Mouse (Mus musculus): ENCODE results near the gene Rhot2. TPM values are rescaled to one million over a fixed set of nuclear protein-coding genes. Genes with fewer than 3 reads are reported as not detected.
A peak's percentile ranks its signal among the peaks of the same experiment; 100 is the strongest.

Rhot2 gene
- total RNA-seq, 2 experiments from 2014 or later: 102 to 103 TPM

DNA sequence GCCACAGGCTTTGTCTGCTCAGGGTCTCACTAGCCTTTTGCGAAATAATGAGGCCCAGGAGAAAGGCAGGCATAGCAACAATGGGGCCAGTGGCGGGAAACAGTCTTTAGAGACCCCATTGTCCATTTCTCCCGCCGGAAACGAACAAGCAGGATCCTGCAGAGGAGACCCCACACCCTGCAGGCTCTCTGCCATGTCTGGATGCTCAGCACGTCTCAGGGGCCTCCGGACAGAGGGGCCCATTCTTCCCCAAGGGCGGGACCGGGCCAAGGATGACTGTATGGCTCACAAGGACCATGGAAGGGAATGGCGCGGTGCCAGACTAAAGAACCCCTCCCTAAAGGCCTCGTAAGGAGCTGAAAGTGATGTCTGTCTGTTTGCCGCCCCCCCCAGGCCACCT lies 50.5 kb downstream of the Rhot2 start:
- DNase-seq: no peak

DNA sequence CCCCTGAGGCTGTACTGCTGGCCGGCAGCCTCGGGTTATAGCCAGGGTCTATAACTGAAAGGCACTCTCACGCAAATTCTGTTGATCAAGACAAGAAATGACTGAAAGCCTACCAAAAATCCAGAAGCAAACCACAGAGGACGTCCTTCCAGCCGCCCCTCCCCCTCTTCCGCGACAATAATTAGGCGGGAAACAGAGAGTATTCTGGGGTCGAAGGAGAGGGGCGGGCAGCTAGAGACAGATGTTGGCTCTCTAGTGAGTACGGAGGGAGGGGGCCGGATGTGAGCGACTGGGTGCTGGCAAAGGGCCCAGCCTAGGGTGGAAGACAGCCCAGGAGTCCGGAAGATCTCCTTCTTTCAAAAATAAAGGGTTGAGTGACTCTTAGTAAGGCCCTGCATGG lies 52.0 kb downstream of the Rhot2 start, which contains the start of gene Fam173a:
TSS of gene Fam173a (minus strand) at position 287 of the 400 bp plus-strand sequence.
- DNase-seq: peak; percentile 67

DNA sequence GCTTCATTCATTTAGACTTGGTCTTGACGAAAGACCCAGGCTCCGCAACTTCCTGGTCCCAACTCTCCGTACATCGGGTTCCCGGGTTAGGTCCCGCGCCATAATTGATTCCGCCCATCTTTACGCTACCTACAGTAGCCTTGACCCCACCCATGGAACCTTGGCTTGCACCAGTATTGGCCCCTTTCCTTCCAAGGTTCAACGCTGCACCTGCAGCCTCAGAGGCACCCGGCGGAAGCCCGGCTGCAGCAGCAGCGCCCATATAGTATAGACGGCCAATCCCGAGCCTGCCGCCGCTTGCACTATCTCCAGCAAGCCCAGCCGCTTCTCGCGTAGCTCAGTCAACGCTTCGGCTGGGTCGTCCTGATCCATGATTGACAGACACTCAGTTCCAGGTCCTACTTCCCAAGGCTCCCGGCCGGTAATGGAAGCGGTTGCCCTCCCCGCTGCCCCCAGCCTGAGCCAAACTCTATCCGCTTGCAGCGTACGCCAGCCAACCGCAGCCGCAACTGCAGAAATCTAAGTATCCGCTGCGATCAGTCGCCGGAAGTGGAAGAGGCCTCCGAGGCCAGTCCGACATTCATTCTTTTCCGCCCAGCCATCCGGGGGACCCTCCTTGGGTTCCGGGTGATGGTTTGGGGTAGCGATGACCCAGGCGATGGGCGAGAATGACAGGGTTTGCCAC lies 52.7 kb downstream of the Rhot2 start:
- DNase-seq: peak; percentile 87 to 88

DNA sequence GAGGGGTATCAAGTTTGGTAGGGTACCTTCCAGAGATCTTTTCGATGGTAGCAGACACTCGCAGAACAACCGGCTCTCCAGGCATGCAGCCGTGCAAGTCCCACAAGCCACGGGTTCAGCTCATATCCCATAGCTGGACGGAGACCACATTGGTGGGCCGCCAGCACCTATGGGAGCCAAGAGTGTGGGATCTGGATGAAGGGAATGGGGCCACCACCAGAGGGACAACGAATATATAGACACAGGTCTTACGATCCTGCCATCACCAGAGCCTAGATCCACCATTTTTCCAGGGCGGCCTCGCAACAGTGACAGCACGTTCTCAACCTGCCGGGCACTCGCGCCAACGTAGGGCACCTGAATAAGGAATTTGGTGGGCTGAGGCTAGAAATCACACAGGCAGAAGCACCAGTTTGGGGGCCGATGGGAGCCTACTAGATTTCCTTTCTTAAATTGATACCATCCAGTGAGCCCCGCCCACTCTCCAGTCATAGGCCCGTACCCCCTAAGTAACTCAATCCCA lies 53.3 kb downstream of the Rhot2 start:
- DNase-seq: no peak

Small RNA genes within 50 kb of the gene (microRNA-seq; reads per million reads assigned to microRNA genes)
- 1.7 to 2.7 reads per million in 2 experiments for gene Mir3082

Other genes starting within 250 kb of the Rhot2 start
- 100 to 1,000 TPM; 111 to 127 TPM for gene Gng13, start 127.7 kb downstream of the Rhot2 start, total RNA-seq (2021)
- 1 to 10 TPM in 1 of 2 experiments, under 1 TPM in 1; 0.73 to 1.6 TPM for gene Chtf18, start 117.4 kb downstream of the Rhot2 start, total RNA-seq (2021)
- gene Rpusd1, start 117.2 kb downstream of the Rhot2 start, total RNA-seq (2021): 10 to 100 TPM; 50.0 to 52.5 TPM
- under 1 TPM in 1 of 2 experiments, not detected in 1; 0.12 TPM for gene Mslnl, start 108.8 kb downstream of the Rhot2 start, total RNA-seq (2021)
- under 1 TPM; 0.66 to 0.77 TPM for gene Msln, start 90.5 kb downstream of the Rhot2 start, total RNA-seq (2021)
- gene Narfl, start 71.1 kb downstream of the Rhot2 start, total RNA-seq (2021): 10 to 100 TPM; 35.1 to 37.5 TPM
- 100 to 1,000 TPM in 1 of 2 experiments, 10 to 100 TPM in 1; 98.1 to 107 TPM for gene Haghl, start 59.2 kb downstream of the Rhot2 start, total RNA-seq (2021)
- under 1 TPM; 0.20 to 0.25 TPM for gene Ccdc78, start 58.3 kb downstream of the Rhot2 start, total RNA-seq (2021)
- gene Fam173a, start 52.0 kb downstream of the Rhot2 start, total RNA-seq (2021): 10 to 100 TPM; 80.7 to 93.1 TPM
- gene AC134908.4, start 49.2 kb downstream of the Rhot2 start, total RNA-seq (2021): under 1 TPM in 1 of 2 experiments, not detected in 1; 0.81 TPM
- gene Metrn, start 47.7 kb downstream of the Rhot2 start, total RNA-seq (2021): 10 to 100 TPM; 73.2 to 85.6 TPM
- 100 to 1,000 TPM; 643 to 644 TPM for gene Fbxl16, start 35.8 kb downstream of the Rhot2 start, total RNA-seq (2021)
- gene Wdr24, start 21.2 kb downstream of the Rhot2 start, total RNA-seq (2021): 10 to 100 TPM; 25.4 to 27.3 TPM
- 10 to 100 TPM; 58.1 to 61.0 TPM for gene Jmjd8, start 16.0 kb downstream of the Rhot2 start, total RNA-seq (2021)
- 100 to 1,000 TPM; 163 to 164 TPM for gene Stub1, start 11.4 kb downstream of the Rhot2 start, total RNA-seq (2021)
- gene Rhbdl1, start 7.6 kb downstream of the Rhot2 start, total RNA-seq (2021): 10 to 100 TPM; 47.9 to 49.0 TPM
- gene Gm20683, start 3.1 kb downstream of the Rhot2 start, total RNA-seq (2021): 10 to 100 TPM; 29.0 to 30.4 TPM
- gene Wdr90, start 16.6 kb upstream of the Rhot2 start, total RNA-seq (2021): 10 to 100 TPM; 19.2 to 26.2 TPM
- 10 to 100 TPM; 25.4 to 28.9 TPM for gene Mcrip2, start 23.9 kb upstream of the Rhot2 start, total RNA-seq (2021)
- 10 to 100 TPM; 36.3 to 37.7 TPM for gene Mettl26, start 30.2 kb upstream of the Rhot2 start, total RNA-seq (2021)
- gene Wfikkn1, start 36.0 kb upstream of the Rhot2 start, total RNA-seq (2021): 1 to 10 TPM; 1.8 to 2.4 TPM
- gene Rab40c, start 74.9 kb upstream of the Rhot2 start, total RNA-seq (2021): 10 to 100 TPM; 49.6 to 55.5 TPM
- 100 to 1,000 TPM; 125 to 129 TPM for gene Pigq, start 100.1 kb upstream of the Rhot2 start, total RNA-seq (2021)
- gene Nhlrc4, start 100.1 kb upstream of the Rhot2 start, total RNA-seq (2021): under 1 TPM; 0.17 to 0.61 TPM
- under 1 TPM; 0.95 to 0.96 TPM for gene A930017K11Rik, start 107.7 kb upstream of the Rhot2 start, total RNA-seq (2021)
- 10 to 100 TPM; 52.5 to 60.2 TPM for gene Capn15, start 140.9 kb upstream of the Rhot2 start, total RNA-seq (2021)
- 100 to 1,000 TPM in 1 of 2 experiments, 10 to 100 TPM in 1; 99.5 to 112 TPM for gene Rab11fip3, start 224.7 kb upstream of the Rhot2 start, total RNA-seq (2021)
- 10 to 100 TPM; 25.5 to 26.5 TPM for gene Decr2, start 245.5 kb upstream of the Rhot2 start, total RNA-seq (2021)

Measured in layer of hippocampus, postnatal 36 days (tissue).